Mouse (Mus musculus) kidney, postnatal 4 days (tissue): ENCODE measurements at regions not wholly inside any gene's neighbourhood (a gene's known extent, or its start where the extent isn't known, plus 50 kb on each side); places are given as distances from the start of the nearest gene placed in this dataset.

Experiments
- DNase-seq, 2 experiments: peaks; one replicate each; pipeline ENCODE4 v3.0.0; 2021; ENCODE audit warnings: mixed read lengths in 2 of 2

- DNase-seq, result no peak
These were observed 74.8 kb upstream of the Sult1c1 start for GRCm38 (mm10) chr17:54065187-54065795.

DNA sequence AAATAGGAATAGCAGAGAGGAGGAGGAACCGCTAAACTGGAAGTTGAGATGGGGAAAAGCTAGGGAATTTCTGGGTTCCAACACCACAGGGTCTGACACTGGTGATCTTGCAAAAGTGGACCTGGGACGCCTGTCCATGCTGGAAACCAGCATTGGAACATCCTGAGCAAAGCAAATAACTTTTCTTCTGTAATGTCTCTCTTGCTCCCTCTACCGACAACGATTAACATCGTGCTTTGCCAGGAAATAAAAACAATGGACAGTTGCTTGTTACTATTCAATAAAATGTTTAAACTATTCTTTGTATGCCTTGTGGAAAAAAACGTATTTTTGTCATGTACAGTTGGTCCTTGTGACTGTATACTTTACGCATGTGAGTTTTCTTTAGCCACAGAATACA, 70.8 kb upstream of the Sult1c1 start:
- peak; percentile 4 to 7 for DNase-seq
